Mouse (Mus musculus) lung, adult 10 weeks (tissue): ENCODE data around the gene Dnajc10. TPM values are rescaled to one million over a fixed set of nuclear protein-coding genes. Genes with fewer than 3 reads are reported as not detected.

Experiments
- polyA plus RNA-seq: library from polyadenylated mRNA; stranded (reverse); fragments of 350-450 nt; fragmentation: Illumina TruSeq; extraction: RNeasy Lipid Tissue Mini Kit (QIAGEN cat#74804); gene quantifications from one replicate; pipeline ENCODE4 v1.2.3, GENCODE M21; 2014; ENCODE audit warnings: low read depth, low replicate concordance; ENCODE audit not compliant: insufficient read depth

Dnajc10 gene
- 36.2 TPM for polyA plus RNA-seq

GRCm38 (mm10) chr2:80315242-80316161 lies at the start of gene Dnajc10:
TSS of gene Dnajc10 (plus strand) at chr2:80315466.

GRCm38 (mm10) chr2:80292172-80292571 lies 23.1 kb upstream of the Dnajc10 start, which contains the start of gene Prdx6b:
TSS of gene Prdx6b (plus strand) at chr2:80292472.

Other genes with a start within 250 kb of the Dnajc10 start
- gene Pde1a, start 186.0 kb upstream of the Dnajc10 start, polyA plus RNA-seq = 2.9 TPM
- not detected for gene Prdx6b, start 23.0 kb upstream of the Dnajc10 start, polyA plus RNA-seq
- gene Frzb, start 132.2 kb downstream of the Dnajc10 start, polyA plus RNA-seq = 0.11 TPM